Mouse (Mus musculus): ENCODE results near the gene Rex1bd. TPM values are rescaled to one million over a fixed set of nuclear protein-coding genes. Genes with fewer than 3 reads are reported as not detected.

Rex1bd gene
- total RNA-seq, 2 experiments from 2014 or later: 155 to 174 TPM

DNA sequence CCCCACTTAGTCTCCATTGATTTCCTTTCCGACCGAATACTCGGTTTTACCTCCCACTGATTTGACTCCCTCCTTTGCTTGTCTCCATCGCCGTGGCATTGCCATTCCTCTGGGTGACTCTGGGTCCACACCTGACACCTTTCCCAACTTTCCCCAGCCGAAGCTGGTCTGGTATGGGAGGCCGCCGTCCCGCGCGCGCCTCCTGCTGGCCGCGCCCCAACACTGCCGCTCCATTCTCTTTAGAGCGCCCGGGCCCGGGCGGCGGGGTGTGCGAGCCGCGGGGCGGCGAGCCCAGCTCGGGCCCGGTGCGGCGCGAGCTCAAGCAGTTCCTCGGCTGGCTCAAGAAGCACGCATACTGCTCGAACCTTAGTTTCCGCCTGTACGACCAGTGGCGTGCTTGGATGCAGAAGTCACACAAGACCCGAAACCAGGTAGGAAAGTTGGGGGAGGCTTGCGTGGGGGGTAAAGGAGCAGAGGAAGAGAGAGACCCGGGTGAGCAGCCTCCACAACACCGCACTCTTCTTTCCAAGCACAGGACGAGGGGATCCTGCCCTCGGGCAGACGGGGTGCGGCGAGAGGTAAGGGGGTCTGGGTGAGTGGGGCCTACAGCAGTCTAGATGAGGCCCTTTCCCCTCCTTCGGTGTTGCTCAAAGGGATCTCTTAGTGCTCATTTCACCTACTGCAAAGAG, 3.3 kb downstream of the Rex1bd start:
- peak; percentile 62 to 66 for DNase-seq (ENCODE audit: low spot score in 2 of 2)

DNA sequence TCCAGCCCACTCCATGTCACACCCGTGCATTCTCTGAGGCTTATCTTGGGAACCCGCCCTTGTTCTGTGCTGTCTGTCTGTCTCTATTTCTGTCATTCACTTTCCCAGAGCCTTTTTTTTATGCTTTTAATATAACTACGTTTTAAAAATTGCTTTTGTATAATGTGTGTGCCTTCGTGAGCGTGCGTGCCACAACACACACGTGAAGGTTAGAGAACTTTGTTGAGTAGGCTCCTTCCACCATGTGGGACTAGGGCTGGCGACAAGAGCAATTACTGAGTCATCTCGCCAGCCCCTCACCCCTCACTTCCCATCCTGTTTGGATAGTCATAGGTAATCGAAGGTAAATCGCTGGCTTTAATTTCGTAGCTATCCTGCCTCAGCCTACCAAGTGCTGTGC, 4.0 kb downstream of the Rex1bd start:
- no peak for DNase-seq (ENCODE audit: low spot score in 2 of 2)

DNA sequence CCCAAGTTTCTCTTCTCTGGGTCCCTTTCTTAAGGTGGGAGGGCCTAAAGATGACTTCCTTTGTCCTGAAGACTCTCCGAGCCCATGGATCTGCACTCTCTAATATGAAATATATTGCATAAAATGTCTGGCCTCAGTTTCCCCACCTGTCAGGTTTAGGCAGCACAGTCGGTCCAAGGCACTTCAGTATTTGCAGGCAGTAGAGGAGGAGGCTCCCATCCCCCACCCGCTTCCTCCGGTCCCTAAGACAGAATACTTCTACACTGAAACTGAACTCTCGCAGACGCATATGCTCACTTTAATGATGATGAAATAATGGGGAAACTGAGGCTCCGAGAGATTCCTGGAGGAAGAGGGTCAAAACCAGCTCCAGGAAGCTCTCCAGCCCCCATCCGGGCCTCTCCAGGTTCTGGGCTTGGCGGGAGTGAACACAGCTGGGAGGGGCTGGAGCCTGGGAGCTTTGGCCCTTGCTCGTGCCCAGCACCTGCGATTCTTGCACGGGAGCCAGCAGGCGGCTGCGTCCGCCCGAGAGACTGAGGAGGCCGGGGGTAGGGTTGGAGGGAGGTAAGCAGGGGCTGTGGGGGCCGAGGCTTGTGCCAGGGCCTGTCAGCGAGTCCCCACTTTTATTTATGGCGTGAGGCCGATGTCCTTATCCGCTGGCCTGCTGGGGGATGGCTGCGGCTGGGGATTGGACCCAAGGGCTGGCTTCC, 4.6 kb downstream of the Rex1bd start:
- DNase-seq (ENCODE audit: low spot score in 2 of 2): no peak

DNA sequence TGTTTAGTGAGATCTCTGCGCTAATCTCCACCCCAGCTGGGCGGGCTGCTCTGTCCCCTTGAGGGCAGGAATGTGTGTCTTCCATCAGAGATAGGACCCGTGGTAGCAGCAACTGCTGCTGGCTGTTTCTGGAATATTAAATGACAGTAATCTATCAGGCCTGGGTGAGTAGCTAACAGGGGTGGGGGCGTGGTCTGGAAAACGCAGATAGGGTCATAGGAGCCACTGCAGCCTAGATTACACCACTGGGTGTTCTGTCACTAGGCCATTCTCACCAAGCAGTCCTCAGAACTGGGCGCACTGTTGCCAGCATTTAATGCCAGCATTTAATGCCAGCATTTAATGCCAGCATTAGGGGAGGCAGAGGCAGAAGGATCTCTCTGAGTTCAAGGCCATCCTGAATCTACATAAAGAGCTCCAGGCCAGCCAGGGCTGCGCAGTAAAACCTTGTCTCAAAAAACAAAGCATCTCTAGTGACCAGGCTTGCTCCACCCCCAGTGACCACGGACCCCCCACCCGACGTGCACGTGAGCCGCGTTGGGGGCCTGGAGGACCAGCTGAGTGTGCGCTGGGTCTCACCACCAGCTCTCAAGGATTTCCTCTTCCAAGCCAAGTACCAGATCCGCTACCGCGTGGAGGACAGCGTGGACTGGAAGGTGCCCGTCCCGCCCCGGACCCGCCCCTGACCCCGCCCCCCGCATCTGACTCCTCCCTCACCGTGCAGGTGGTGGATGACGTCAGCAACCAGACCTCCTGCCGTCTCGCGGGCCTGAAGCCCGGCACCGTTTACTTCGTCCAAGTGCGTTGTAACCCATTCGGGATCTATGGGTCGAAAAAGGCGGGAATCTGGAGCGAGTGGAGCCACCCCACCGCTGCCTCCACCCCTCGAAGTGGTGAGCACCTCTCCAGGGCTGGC, 5.9 kb downstream of the Rex1bd start:
- no peak for DNase-seq (ENCODE audit: low spot score in 2 of 2)

DNA sequence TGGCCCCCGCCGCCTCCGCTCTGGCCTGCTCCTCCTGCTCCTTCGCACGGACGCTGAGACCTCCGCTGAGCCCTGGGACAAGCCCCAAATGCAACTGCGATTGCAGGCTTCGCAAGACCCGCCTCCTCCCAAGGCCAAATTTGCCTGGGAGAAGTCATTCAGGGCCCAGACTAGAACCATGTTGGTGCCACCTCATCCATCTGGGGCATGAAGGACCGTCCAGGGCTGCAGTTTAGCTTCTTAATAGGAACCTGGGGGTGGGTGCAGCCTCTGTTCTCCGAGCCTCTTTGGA, 10.8 kb downstream of the Rex1bd start:
- DNase-seq (ENCODE audit: low spot score in 2 of 2): no peak

DNA sequence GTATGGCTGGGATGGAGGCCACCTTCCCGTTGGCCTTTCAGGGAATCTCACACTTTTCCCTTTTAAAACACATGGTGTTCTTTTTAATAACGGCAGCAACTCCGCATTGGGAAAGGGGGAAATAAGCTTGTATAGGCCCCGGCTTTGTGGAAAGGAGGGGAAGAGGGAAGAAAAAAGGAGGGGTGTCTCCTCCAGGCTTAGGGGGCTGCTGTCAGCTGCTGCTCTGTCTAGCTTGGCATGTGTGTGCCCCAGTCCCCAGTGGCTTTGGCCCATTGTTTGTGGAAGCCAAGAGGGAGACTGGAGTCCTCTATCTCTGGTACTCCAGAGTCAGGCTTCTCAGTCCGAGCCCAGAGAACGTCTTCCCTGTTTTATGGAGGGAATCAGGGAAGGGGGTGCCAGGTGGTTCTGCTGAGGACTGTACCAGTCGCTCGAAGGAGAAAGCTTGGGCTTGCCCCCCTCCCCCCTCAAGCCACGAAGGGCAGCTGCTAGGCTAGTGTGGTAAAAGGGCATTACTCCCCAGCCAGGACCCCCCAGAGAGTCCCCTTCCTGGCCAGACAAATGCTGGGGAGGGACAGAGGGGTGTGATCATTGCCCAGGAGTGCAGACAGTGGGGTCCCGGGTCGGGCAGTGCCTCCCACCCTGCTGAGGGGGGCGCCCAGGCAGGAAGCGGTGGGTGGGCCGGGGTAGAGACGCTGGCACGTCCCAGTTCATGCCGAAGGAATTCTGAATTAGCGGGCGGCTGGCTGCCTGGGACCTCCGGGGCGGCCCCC, 11.4 kb downstream of the Rex1bd start:
- DNase-seq (ENCODE audit: low spot score in 2 of 2): no peak

DNA sequence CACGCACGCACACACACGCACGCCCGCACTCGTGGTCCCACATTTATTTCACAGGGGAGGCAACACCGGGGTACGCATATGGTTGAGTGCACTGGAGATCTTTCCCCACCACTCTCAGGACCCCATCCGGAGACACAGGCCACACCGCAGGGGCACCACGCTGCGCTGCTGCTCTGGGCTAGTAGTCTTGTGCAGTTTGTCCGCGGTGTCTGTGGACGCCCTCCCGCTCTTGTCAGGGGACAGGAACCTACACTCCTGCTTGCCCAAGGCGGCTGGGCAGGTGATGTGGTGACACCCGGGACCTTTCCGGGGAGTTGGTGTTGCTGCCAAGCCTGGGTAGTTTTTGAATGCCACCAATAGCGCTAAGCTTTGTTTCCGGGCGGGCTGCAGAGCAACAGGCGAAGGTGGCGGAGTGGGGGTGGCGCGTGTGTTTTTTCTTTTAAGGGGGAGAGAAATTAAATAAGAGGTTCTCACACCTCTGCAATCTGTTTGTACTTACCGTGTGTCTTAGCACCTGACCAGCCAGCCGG, 12.1 kb downstream of the Rex1bd start:
- DNase-seq (ENCODE audit: low spot score in 2 of 2): no peak

DNA sequence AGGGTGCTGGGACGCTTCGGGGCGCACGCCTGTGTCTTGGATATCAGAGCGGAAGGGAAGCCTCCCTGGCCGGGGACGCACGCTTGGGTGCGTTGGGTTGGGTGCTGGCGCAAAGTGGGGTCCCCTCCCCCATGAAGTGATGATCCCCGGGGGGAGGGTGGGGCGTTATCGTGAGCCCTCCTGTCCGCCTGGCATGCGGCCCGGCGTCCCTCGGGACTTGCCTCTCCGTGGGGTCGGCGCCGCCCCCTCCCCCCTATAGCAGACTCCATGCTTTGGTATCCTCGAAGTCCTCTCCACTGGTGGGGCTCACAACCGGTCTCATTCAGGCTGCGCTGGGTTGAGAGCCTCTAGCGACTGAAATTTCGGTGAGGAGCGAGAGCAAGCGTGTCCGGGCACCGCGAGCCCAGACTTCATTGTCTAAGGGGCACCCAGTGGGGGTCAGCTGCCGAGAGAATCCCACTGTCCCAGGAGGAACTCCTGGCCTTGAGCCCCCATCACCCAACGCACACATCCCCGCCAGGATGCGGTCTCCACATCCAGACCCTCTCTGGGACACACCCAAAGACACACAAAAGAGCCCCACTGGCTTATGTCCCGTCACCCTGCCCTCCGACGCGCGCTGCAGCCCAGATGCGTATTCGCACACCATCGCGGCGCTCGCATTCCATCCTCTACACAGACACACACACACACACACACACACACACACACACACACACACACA, 12.7 kb downstream of the Rex1bd start:
- no peak for DNase-seq (ENCODE audit: low spot score in 2 of 2)

DNA sequence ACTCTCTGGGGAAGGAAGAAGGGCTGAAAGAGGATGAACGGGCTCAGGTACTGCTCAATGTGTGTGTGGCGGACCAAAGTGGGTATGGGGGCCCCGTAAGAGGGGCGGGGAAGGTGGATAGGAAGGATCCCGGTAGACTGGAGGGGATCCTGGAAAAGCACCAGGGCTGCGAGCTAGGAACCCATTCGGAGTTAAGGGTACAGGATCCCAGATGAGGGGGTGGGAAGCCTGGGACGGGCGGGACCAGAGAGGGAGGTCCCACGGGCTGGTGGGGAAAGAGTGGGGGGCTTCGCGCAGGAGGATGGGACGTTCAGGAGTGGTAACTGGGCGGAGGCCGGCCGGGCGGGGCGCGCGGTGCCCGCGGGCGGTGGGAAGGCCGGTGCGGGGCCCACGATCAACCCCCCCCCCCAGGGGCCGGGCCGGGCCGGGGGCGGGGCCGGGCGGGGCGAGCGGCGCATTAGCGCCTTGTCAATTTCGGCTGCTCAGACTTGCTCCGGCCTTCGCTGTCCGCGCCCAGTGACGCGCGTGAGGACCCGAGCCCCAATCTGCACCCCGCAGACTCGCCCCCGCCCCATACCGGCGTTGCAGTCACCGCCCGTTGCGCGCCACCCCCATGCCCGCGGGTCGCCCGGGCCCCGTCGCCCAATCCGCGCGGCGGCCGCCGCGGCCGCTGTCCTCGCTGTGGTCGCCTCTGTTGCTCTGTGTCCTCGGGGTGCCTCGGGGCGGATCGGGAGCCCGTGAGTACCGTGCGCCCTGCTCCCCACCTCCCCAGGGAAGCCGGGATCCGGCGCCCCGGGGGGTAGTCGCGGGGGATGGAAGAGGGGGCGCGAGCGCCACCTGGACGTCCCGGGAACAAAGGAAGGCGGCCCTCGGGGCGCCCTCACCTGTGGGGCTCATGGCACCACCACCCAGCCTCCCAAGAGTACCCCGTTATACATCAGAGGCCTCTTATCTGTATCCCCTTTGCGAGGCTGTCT, 13.6 kb downstream of the Rex1bd start, which contains the start of gene Crlf1:
TSS of gene Crlf1 (plus strand) at position 495 of the 977 bp plus-strand sequence.
- DNase-seq (ENCODE audit: low spot score in 2 of 2): no peak

DNA sequence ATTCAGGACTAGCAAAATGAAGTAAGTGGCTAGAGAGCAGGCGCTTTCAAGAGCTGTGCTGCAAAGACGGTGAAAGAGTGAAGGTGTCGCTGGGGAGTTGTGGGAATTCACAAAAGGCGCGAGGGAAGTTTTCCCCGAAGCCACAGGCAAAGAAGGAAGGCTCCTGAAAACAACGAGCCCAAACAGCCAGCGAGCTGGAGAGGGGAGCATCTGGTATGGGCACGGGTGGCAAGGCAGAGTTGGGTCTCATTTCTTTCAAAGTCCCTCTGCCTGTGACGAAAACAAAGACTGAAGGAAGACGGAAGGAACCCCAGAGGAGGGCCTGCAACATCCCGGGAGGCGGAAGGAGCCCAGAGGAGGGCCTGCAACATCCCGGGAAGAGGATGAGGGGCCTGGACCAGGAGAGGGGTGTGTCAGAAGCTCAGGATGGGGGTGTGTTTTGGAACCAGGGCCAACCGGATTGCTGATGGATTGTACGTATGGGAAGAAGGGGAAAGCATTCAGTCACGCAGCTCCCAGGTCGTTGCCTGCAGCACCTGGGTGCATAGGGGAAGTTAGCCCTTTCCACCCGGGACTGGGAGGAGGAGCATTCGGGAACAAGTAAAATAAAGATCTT, 15.6 kb downstream of the Rex1bd start:
- no peak for DNase-seq (ENCODE audit: low spot score in 2 of 2)

DNA sequence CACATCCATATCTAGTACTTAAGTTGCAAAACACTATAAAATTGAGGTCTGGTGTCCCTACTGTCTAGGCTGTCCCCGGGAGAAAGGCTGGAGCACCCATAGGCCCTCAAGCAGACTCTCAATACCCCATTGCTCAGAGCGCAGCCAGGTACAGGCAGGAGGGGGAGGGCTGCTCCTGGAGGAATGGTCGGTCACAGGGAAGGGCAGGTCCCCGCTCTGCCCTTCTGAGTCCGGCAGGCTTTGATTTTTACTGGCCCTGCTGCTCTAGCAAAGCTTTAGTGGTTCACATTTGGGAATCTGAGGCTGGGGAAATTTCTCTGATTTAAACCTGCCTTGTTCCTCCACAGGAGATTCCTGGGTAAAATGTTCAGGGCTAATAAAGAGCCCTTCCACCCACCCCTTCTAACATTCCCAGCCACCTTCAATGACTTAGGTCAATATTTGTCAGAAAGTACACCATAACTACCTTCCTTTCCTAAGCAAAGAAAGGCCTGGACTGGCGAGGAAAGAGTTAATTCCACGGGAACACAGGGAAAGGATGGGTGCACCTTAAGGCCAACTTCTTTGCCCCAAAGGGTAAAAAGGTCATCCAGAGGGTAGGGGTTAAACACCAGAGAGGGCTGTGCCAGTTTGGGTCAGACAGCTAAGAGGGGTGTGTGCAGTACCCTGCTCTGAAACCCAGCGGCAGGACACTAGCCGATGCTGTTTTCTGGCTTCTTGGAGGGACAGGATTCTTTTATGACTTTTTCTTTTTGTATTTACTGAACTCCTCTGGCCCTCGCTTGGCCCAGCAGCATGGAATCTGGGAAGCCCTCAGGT, 16.3 kb downstream of the Rex1bd start:
- DNase-seq (ENCODE audit: low spot score in 2 of 2): no peak

DNA sequence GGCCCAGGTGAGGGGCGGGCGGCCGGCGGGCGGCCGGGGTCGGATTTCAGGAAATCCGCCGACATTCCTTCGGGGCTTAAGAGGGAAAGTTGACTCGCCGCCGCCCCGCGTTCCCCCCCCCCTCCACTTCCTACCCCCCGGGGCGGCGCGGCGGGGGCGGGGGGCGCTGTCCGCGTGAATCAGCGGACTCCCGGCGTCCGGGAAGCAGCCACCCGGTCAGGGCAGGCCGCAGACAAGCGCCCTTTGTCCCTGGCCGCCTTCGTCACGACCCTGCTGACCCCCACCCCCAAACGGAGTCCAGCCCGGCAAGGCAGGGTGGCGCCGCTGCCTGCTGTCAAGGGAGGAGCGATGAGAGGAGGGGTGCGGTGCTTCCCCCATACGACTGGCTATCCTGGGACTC, 17.0 kb downstream of the Rex1bd start:
- no peak for DNase-seq (ENCODE audit: low spot score in 2 of 2)

DNA sequence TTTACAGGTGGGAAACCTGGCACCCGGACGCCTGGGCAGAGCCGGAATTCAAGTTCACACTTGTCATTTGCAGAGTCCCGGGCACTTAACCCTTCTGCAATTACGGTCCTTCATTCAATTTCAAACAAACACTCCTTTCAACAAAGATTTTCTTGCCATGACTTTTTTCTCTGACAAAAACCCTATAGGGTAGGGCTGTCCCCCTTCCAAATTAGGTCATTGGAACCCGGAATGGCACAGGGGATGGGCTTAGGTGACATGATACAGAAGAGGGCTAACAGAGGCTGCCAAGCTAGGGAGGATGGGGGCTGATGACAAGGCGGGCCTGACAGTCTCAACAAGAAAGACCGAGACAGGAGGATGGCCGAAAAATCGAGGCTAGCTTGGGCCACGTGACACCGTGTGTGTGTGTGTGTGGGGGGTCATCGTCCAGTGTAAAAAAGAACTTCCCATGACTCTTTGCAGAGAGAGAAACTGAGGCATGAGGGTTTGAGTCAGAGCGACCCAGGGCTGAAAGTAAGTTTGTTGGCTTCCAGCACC, 17.6 kb downstream of the Rex1bd start:
- no peak for DNase-seq (ENCODE audit: low spot score in 2 of 2)

DNA sequence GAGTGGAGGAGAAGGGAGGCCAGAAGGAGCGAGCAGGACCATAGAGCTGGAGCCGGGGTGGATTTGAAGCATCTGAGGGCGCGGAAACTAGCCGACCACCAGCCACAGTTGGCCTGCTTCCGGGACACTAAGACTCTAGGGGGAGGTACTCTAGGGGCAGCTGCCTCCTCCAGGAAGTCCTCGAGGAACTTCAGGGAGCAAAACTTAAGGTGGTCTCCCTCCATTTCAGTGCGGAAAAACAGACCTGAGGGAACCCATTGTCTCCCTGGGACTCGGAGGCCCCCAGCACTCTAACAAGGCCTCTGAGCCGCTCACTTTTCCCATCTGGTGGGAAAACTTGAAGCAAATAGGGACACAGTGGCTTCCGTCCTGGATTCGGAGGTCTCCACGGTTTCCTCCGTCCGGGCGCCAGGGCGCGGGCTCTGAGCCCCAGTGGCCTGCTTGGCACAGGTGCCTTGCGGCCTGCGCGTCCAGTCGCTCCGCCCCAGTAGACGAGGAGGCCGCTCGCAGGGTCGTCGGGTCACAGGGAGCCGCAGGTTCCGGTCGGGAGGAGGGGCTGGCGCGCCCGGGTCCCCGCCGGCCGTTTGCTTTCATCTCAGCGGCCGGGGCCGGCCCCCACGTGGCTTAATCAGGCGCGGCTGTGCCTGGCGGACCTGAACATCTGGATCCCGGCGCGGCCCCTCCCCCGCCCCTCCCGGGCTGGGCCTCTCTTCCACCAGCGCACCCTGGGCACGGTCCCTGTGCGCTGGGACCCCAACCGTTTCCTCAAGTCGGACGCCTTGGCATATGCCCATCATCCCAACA, 18.4 kb downstream of the Rex1bd start:
- DNase-seq (ENCODE audit: low spot score in 2 of 2): no peak

DNA sequence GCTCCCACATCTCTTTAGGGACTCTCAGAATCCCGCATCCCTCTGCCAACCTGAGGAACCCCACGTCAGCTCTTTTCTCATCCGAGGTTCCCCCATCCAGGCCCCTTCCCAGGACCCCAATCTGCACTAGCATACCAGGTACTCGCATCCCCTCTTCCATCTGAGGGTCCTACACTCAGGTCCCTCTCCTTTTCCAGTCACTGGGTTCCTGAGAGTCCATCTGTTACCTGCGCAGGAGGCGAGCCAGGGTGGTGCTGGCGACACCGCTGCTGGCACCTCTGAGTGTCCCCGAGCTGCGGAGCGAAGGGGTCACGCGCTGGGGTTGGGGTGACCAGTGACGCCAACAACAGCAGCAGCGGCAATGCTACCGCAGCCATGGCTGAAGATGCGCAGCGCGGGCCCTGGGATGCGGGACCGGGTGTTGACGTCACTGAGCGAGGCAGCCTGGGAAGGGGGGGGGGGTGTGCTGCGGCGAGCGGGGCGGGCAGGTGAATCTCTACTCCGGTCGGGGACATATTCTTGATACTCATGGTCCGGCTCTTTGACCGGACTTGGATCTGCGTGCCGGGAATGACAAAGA, 19.5 kb downstream of the Rex1bd start, which contains the start of gene Tmem59l:
TSS of gene Tmem59l (minus strand) at position 418 of the 580 bp plus-strand sequence.
- no peak for DNase-seq (ENCODE audit: low spot score in 2 of 2)

DNA sequence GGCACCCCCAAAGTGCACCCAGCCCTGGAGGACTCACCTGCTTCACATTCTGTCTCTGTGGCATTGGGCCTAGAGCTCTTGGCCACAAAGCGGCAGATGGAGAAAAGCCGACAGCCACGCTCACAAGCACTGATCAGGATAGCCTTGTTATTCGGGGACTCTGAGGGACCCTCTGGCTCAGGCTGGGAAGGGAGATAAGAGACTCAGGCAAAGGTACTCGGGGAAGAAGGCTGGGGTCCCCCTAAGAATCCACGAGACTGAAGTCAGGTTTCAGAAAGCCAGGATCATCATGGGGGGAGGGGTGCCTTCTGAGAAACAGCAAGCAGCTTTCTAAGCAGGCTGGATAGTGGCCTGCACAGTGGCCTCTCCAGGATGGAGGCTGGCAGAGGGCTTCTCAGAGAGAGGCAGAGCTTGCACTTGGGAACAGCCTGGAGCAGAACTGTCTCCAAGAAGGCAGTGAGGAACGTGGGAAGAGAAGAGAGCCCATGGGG, 20.3 kb downstream of the Rex1bd start:
- DNase-seq (ENCODE audit: low spot score in 2 of 2): no peak
